Mouse (Mus musculus): ENCODE results near the gene Cd82. TPM values are rescaled to one million over a fixed set of nuclear protein-coding genes. Genes with fewer than 3 reads are reported as not detected.

Cd82 gene
- polyA plus RNA-seq, 1 experiment from 2014 or later, result 19.6 TPM

DNA sequence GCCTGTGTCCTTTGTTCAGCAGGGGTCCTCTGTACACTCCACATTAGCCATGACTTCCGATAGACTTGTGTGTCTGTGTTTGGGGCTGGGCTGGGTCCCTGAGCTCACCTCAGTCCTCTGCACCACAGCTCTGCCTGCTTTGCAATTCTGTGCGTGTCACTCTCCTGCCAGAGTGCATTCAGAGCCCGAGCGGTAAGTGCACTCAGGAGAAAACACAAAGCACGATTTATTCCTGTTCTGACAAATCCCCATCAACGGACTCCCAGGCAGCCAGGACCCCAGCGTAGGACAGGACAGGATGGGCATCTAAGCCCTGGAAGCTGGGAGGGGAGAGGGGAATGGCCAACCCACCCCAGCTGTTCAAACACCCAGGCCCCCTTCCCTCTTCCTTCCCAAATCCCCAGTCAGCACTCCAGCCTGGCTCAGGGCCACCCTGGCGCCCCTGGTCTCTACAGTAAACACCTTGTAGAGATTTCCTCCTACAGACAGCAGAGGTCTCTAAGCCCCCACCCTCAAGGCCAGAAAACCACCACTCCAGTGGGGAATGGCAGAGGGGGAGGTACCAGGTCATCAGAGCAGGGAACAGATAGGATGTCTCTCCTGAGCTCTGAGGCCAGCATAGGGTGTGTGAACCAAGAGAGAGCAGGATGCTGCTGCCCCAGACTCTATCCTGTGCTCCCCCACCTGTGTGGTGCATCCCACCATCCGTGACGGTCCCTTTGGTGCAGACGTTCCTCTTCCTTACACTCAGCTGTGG, 72.6 kb downstream of the Cd82 start:
- Histone ChIP-seq H3K4me2 (replicated peaks) (no peak overlapping the region), H3K9me3 (no peaks in the 10 kb centered on the region), H3K4me1 (peaks cover 22% of the 10 kb centered on the region), H3K36me3 (no peaks in the 10 kb centered on the region), H3K9ac (replicated peaks) (no peak overlapping the region), H3K27me3 (no peaks in the 10 kb centered on the region), H3K27ac (replicated peaks) (peak overlapping the region; percentile 29; the same call in 1 of the 2 replicates), H3K4me3 (no peak overlapping the region)
- ATAC-seq (replicated peaks), result peak; percentile 49
- WGBS, result 17% methylated on average over 11 of the region's 11 CpGs

DNA sequence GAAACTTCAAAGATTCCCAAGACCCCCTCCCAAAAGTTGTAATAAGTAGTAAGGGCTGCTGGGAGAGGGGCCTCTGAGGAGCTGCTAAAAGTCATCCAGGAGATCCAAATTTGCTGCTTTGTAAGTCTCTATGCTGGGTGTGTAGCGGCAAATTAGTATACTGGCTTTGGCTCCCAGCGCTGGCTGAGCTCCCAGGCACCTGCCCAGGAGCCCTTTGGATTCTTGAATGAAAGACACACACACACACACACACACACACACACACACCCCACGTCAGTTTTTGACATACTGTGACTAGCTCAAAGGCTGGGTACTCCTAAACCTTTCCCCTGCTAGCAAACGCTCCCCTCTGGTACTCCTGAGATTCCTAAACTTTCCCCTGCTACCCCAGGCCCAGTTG, 76.0 kb downstream of the Cd82 start:
- 37% methylated on average over 4 of the region's 4 CpGs for WGBS
- Histone ChIP-seq H3K36me3 (no peaks in the 10 kb centered on the region), H3K9me3 (no peaks in the 10 kb centered on the region), H3K4me1 (peaks cover 33% of the 10 kb centered on the region), H3K27ac (replicated peaks) (no peak overlapping the region), H3K9ac (replicated peaks) (no peak overlapping the region), H3K4me3 (no peak overlapping the region), H3K27me3 (no peaks in the 10 kb centered on the region), H3K4me2 (replicated peaks) (no peak overlapping the region)
- ATAC-seq (replicated peaks), result no peak

GRCm38 (mm10) chr2:93383831-93384230, 79.1 kb downstream of the Cd82 start:
- Histone ChIP-seq H3K4me3 (no peak overlapping the region), H3K27ac (replicated peaks) (peak overlapping the region; percentile 58), H3K4me2 (replicated peaks) (no peak overlapping the region), H3K9me3 (no peaks in the 10 kb centered on the region), H3K27me3 (no peaks in the 10 kb centered on the region), H3K36me3 (no peaks in the 10 kb centered on the region), H3K9ac (replicated peaks) (no peak overlapping the region), H3K4me1 (peaks cover 13% of the 10 kb centered on the region)
- ATAC-seq (replicated peaks), result peak; percentile 77
- WGBS, result 67% methylated on average over 5 of the region's 5 CpGs

DNA sequence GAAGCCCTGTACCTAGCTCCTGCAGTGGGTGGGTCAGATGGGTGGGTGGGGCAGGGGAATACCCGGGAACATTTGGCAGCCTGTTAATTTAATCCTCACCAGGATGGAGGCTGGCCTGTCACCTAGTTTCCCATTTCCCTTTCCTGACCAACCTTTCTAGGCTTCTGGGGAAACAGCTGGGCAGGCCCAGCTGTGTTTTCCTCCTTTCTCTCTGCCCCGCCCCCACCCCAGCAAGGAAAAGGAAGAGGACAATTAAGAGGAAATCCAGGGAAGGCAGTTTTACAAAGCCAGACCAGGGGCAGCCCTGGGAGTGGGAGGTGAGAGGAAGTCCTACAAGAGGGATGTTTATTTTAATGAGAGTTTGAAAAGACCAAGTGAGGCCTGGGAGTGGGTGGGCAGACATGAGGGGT, 82.3 kb downstream of the Cd82 start:
- WGBS, result 32% methylated on average over 2 of the region's 2 CpGs
- no peak for ATAC-seq (replicated peaks)

DNA sequence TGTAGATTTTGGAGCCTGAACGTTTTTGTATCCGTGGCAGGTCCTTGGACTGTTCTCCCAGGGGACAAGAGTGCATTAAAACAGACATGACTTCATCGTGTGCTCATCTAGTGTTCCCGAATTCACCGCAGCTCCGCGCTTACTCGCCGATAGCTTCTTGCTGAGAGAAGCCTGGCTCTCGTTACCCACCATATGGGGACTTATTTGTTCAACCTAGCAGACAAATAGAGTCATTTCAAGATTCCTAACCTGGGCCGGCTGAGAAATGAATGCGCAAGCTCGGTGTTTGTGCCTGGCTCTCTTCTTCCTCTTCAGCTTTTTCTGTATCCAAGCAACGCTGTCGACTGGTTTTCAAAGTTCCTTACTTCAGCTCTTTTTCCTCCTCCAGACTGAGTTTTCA, 85.1 kb downstream of the Cd82 start:
- Histone ChIP-seq H3K27me3 (no peaks in the 10 kb centered on the region), H3K36me3 (no peaks in the 10 kb centered on the region), H3K27ac (replicated peaks) (peak overlapping the region; percentile 66), H3K9me3 (no peaks in the 10 kb centered on the region), H3K4me1 (peaks cover 13% of the 10 kb centered on the region), H3K4me3 (no peak overlapping the region), H3K4me2 (replicated peaks) (0 out of 2 replicates have a peak overlapping the region, but pooled peaks have one; percentile 8), H3K9ac (replicated peaks) (no peak overlapping the region)
- 44% methylated on average over 15 of the region's 15 CpGs for WGBS
- ATAC-seq (replicated peaks), result no peak

More for the DNA sequence above, 82.3 kb downstream of the Cd82 start:
- Histone ChIP-seq H3K27ac (replicated peaks) (no peak overlapping the region), H3K9me3 (no peaks in the 10 kb centered on the region), H3K9ac (replicated peaks) (no peak overlapping the region), H3K27me3 (no peaks in the 10 kb centered on the region), H3K4me2 (replicated peaks) (no peak overlapping the region), H3K4me3 (no peak overlapping the region), H3K36me3 (no peaks in the 10 kb centered on the region), H3K4me1 (peaks cover 24% of the 10 kb centered on the region)

DNA sequence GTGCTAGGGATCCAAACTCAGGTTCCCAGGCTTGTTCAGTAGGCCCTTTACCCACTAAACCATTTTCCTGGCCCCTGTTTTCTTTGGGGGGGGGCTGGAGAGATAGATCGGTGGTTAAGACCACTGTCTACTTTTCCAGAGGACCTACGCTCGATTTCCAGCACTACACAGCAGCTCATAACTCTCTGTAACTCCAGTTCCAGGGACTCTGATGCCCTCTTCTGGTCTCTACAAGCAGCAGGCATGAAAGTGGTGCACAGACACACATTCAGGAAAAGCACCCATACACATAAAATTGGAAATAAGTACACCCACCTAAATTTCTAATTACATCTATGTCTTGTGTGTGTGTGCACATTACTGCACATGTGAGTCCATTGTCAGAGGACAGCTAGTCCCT, 85.8 kb downstream of the Cd82 start:
- Histone ChIP-seq H3K4me2 (replicated peaks) (no peak overlapping the region), H3K4me1 (peaks cover 13% of the 10 kb centered on the region), H3K9me3 (no peaks in the 10 kb centered on the region), H3K36me3 (no peaks in the 10 kb centered on the region), H3K27me3 (no peaks in the 10 kb centered on the region), H3K4me3 (no peak overlapping the region), H3K9ac (replicated peaks) (no peak overlapping the region), H3K27ac (replicated peaks) (no peak overlapping the region)
- 97% methylated on average over 3 of the region's 3 CpGs for WGBS
- no peak for ATAC-seq (replicated peaks)

GRCm38 (mm10) chr2:93372872-93373271, 90.1 kb downstream of the Cd82 start:
- H3K27ac ChIP-seq (replicated peaks), result no peak overlapping the region
- no peaks in the 10 kb centered on the region for H3K27me3 ChIP-seq
- H3K9ac ChIP-seq (replicated peaks), result no peak overlapping the region
- H3K9me3 ChIP-seq, result no peaks in the 10 kb centered on the region
- no peak overlapping the region for H3K4me3 ChIP-seq
- no peak overlapping the region for H3K4me2 ChIP-seq (replicated peaks)
- 97% methylated on average over 10 of the region's 10 CpGs for WGBS
- peaks cover 12% of the 10 kb centered on the region for H3K4me1 ChIP-seq
- H3K36me3 ChIP-seq, result no peaks in the 10 kb centered on the region
- ATAC-seq (replicated peaks), result no peak

GRCm38 (mm10) chr2:93372097-93372571, 90.8 kb downstream of the Cd82 start:
- H3K27ac ChIP-seq (replicated peaks), result no peak overlapping the region

More at GRCm38 (mm10) chr2:93372097-93372571, 90.8 kb downstream of the Cd82 start:
- H3K4me3 ChIP-seq, result no peak overlapping the region
- H3K27me3 ChIP-seq, result no peaks in the 10 kb centered on the region
- H3K9ac ChIP-seq (replicated peaks), result no peak overlapping the region
- H3K4me2 ChIP-seq (replicated peaks), result no peak overlapping the region
- H3K9me3 ChIP-seq, result no peaks in the 10 kb centered on the region
- no peaks in the 10 kb centered on the region for H3K36me3 ChIP-seq
- no peak for ATAC-seq (replicated peaks)
- WGBS, result 32% methylated on average over 5 of the region's 6 CpGs
- H3K4me1 ChIP-seq, result peaks cover 11% of the 10 kb centered on the region

Small RNAs within 50 kb of the gene (microRNA-seq; reads per million reads assigned to microRNA genes)
- not detected for gene Mir7001

Other genes starting within 250 kb of the Cd82 start
- 16.5 and 16.9 TPM in 2 replicates for gene Tspan18, start 128.6 kb downstream of the Cd82 start, polyA plus RNA-seq (2015; fragmentation: Nextera tagmentation; extraction: Ambion mirVana)
- not detected in 2 replicates for gene Gm10803, start 97.4 kb upstream of the Cd82 start, polyA plus RNA-seq (2015; fragmentation: Nextera tagmentation; extraction: Ambion mirVana)
- gene Alx4, start 179.2 kb upstream of the Cd82 start, polyA plus RNA-seq (2015; fragmentation: Nextera tagmentation; extraction: Ambion mirVana), result 0.65 and 0.85 TPM in 2 replicates

All from forebrain, embryonic 15.5 days (tissue).